Mouse (Mus musculus): ENCODE measurements at regions not wholly inside any gene's neighbourhood (a gene's known extent, or its start where the extent isn't known, plus 50 kb on each side); places are given as distances from the start of the nearest gene placed in this dataset.

GRCm38 (mm10) chr6:144897526-144897925 is 115.7 kb upstream of the Sox5 start:
- Histone ChIP-seq H3K36me3 (ENCODE audit: control insufficient read depth in 1 of 2, insufficient read depth in 2 of 2, low read length in 2 of 2) (peaks cover 0 to 10% of the 10 kb centered on the region in 2 experiments; a peak in 2 of 4 replicates), H3K4me3 (ENCODE audit: control insufficient read depth in 1 of 2, insufficient read depth in 1 of 2, low read depth in 2 of 2, low read length in 2 of 2) (no peak overlapping the region), H3K79me2 (ENCODE audit: control insufficient read depth, insufficient read depth, low read length, poor library complexity) (no peaks in the 10 kb centered on the region), H3K9ac (ENCODE audit: control insufficient read depth, low read depth, low read length, poor library complexity, severe bottlenecking) (no peak overlapping the region), H3K27me3 (ENCODE audit: control insufficient read depth in 1 of 2, insufficient read depth in 2 of 2, low read length in 2 of 2) (no peaks in the 10 kb centered on the region), H3K9me3 (replicated peaks; ENCODE audit: insufficient read depth, low read length) (no peaks in the 10 kb centered on the region), H3K27ac (ENCODE audit: control insufficient read depth, low read depth, low read length) (no peak overlapping the region), H3K4me1 (ENCODE audit: control insufficient read depth in 1 of 2, insufficient read depth in 2 of 2, low read length in 2 of 2) (peaks cover 2 to 10% of the 10 kb centered on the region in 2 experiments; a peak in 2 of 4 replicates)
- DNase-seq (ENCODE audit: low read depth, low spot score): no peak
- no peak for TF ChIP-seq RCOR1 (IDR thresholded peaks at IDR 0.05; ENCODE audit: low read depth, low read length)
- TF ChIP-seq TCF12 (IDR thresholded peaks at IDR 0.05; ENCODE audit: low read depth, low read length): no peak
- no peak for TF ChIP-seq SMC3 (IDR thresholded peaks at IDR 0.05; ENCODE audit: low read depth, low read length)
- TF ChIP-seq USF1 (IDR thresholded peaks at IDR 0.05; ENCODE audit: low read depth, low read length): no peak
- TF ChIP-seq MYB (IDR thresholded peaks at IDR 0.05; ENCODE audit: low read depth, low read length): no peak
- no peak for TF ChIP-seq E2F4 (IDR thresholded peaks at IDR 0.05; ENCODE audit: borderline replicate concordance, low read depth, low read length)
- TF ChIP-seq HCFC1 (IDR thresholded peaks at IDR 0.05; ENCODE audit: low read depth, low read length): no peak
- no peak for TF ChIP-seq POLR2AphosphoS5 (IDR thresholded peaks at IDR 0.05; ENCODE audit: borderline replicate concordance, low read depth, low read length)
- TF ChIP-seq NRF1 (IDR thresholded peaks at IDR 0.05; ENCODE audit: insufficient read depth, low read depth, low read length, poor library complexity, severe bottlenecking): no peak
- no peak for TF ChIP-seq TBP (IDR thresholded peaks at IDR 0.05; ENCODE audit: low read depth, low read length)
- TF ChIP-seq RAD21 (IDR thresholded peaks at IDR 0.05; ENCODE audit: low read depth, low read length): no peak
- TF ChIP-seq ELF1 (IDR thresholded peaks at IDR 0.05; ENCODE audit: low read depth, low read length): no peak
- no peak for TF ChIP-seq EP300 (IDR thresholded peaks at IDR 0.05; ENCODE audit: low read depth in 1 of 2, low read length in 2 of 2)

- Histone ChIP-seq H3K36me3 (ENCODE audit: control insufficient read depth in 1 of 2, insufficient read depth in 2 of 2, low read length in 2 of 2) (no peaks in the 10 kb centered on the region), H3K4me3 (ENCODE audit: control insufficient read depth in 1 of 2, insufficient read depth in 1 of 2, low read depth in 2 of 2, low read length in 2 of 2) (no peak overlapping the region), H3K27me3 (ENCODE audit: control insufficient read depth in 1 of 2, insufficient read depth in 2 of 2, low read length in 2 of 2) (no peaks in the 10 kb centered on the region), H3K27ac (ENCODE audit: control insufficient read depth, low read depth, low read length) (no peak overlapping the region), H3K9ac (ENCODE audit: control insufficient read depth, low read depth, low read length, poor library complexity, severe bottlenecking) (no peak overlapping the region), H3K79me2 (ENCODE audit: control insufficient read depth, insufficient read depth, low read length, poor library complexity) (no peaks in the 10 kb centered on the region), H3K4me1 (ENCODE audit: control insufficient read depth in 1 of 2, insufficient read depth in 2 of 2, low read length in 2 of 2) (no peaks in the 10 kb centered on the region), H3K9me3 (replicated peaks; ENCODE audit: insufficient read depth, low read length) (no peaks in the 10 kb centered on the region)
- TF ChIP-seq NRF1 (IDR thresholded peaks at IDR 0.05; ENCODE audit: insufficient read depth, low read depth, low read length, poor library complexity, severe bottlenecking): no peak
- TF ChIP-seq MAX (IDR thresholded peaks at IDR 0.05; ENCODE audit: low read length): no peak
- no peak for TF ChIP-seq HCFC1 (IDR thresholded peaks at IDR 0.05; ENCODE audit: low read depth, low read length)
- no peak for TF ChIP-seq MAZ (IDR thresholded peaks at IDR 0.05; ENCODE audit: low read depth, low read length)
- TF ChIP-seq MAFK (IDR thresholded peaks at IDR 0.05; ENCODE audit: borderline replicate concordance, low read depth, low read length): no peak
- TF ChIP-seq GATA1 (IDR thresholded peaks at IDR 0.05; ENCODE audit: low read depth, low read length): no peak
- no peak for TF ChIP-seq CHD1 (IDR thresholded peaks at IDR 0.05; ENCODE audit: low read depth, low read length)
- DNase-seq (ENCODE audit: low read depth, low spot score): no peak
These were observed 109.1 kb upstream of the Sox5 start for GRCm38 (mm10) chr6:144890914-144891313.
